Mouse (Mus musculus): Measurements from ENCODE around the gene Hao1. TPM values are rescaled to one million over a fixed set of nuclear protein-coding genes. Genes with fewer than 3 reads are reported as not detected.

The Hao1 gene
- polyA plus RNA-seq, 1 experiment: not detected

- no peaks in the 10 kb centered on the region for H3K36me3 ChIP-seq (ENCODE audit: control insufficient read depth, insufficient read depth, low read length)
- no peaks in the 10 kb centered on the region for H3K27me3 ChIP-seq (ENCODE audit: control insufficient read depth, insufficient read depth, low read length)
- no peak overlapping the region for H3K27ac ChIP-seq (ENCODE audit: insufficient read depth, low read depth, low read length)
- no peak for TF ChIP-seq POLR2A (IDR thresholded peaks at IDR 0.05; ENCODE audit: low read depth, low read length)
- no peak for TF ChIP-seq CTCF (IDR thresholded peaks at IDR 0.05; ENCODE audit: extremely low read depth, insufficient read length, insufficient replicate concordance, low read depth, low read length)
- 22% methylated on average over 2 of the region's 2 CpGs for WGBS
- H3K4me1 ChIP-seq (ENCODE audit: control insufficient read depth, insufficient read depth, insufficient read length, low read length): no peaks in the 10 kb centered on the region
- H3K4me3 ChIP-seq (ENCODE audit: low read depth, low read length): no peak overlapping the region
Measured at GRCm38 (mm10) chr2:134465132-134465531, 89.0 kb downstream of the Hao1 start.

GRCm38 (mm10) chr2:134462321-134462720 lies 91.8 kb downstream of the Hao1 start:
- TF ChIP-seq POLR2A (IDR thresholded peaks at IDR 0.05; ENCODE audit: low read depth, low read length) (no peak), CTCF (IDR thresholded peaks at IDR 0.05; ENCODE audit: extremely low read depth, insufficient read length, insufficient replicate concordance, low read depth, low read length) (no peak)
- no peaks in the 10 kb centered on the region for H3K36me3 ChIP-seq (ENCODE audit: control insufficient read depth, insufficient read depth, low read length)
- no peaks in the 10 kb centered on the region for H3K4me1 ChIP-seq (ENCODE audit: control insufficient read depth, insufficient read depth, insufficient read length, low read length)
- H3K27me3 ChIP-seq (ENCODE audit: control insufficient read depth, insufficient read depth, low read length): no peaks in the 10 kb centered on the region
- no peak overlapping the region for H3K27ac ChIP-seq (ENCODE audit: insufficient read depth, low read depth, low read length)
- 51% methylated on average over 6 of the region's 6 CpGs for WGBS
- no peak overlapping the region for H3K4me3 ChIP-seq (ENCODE audit: low read depth, low read length)

- Histone ChIP-seq H3K27ac (ENCODE audit: insufficient read depth, low read depth, low read length) (0 out of 2 replicates have a peak overlapping the region, but pooled peaks have one; percentile 6), H3K4me3 (ENCODE audit: low read depth, low read length) (no peak overlapping the region), H3K36me3 (ENCODE audit: control insufficient read depth, insufficient read depth, low read length) (no peaks in the 10 kb centered on the region), H3K27me3 (ENCODE audit: control insufficient read depth, insufficient read depth, low read length) (no peaks in the 10 kb centered on the region), H3K4me1 (ENCODE audit: control insufficient read depth, insufficient read depth, insufficient read length, low read length) (no peaks in the 10 kb centered on the region)
- TF ChIP-seq POLR2A (IDR thresholded peaks at IDR 0.05; ENCODE audit: low read depth, low read length) (no peak), CTCF (IDR thresholded peaks at IDR 0.05; ENCODE audit: extremely low read depth, insufficient read length, insufficient replicate concordance, low read depth, low read length) (no peak)
- 46% methylated on average over 5 of the region's 5 CpGs for WGBS
Measured at GRCm38 (mm10) chr2:134460831-134461230, 93.3 kb downstream of the Hao1 start.

- no peaks in the 10 kb centered on the region for H3K27me3 ChIP-seq (ENCODE audit: control insufficient read depth, insufficient read depth, low read length)
- H3K36me3 ChIP-seq (ENCODE audit: control insufficient read depth, insufficient read depth, low read length): no peaks in the 10 kb centered on the region
- 37% methylated on average over 7 of the region's 7 CpGs for WGBS
- TF ChIP-seq CTCF (IDR thresholded peaks at IDR 0.05; ENCODE audit: extremely low read depth, insufficient read length, insufficient replicate concordance, low read depth, low read length) (no peak), POLR2A (IDR thresholded peaks at IDR 0.05; ENCODE audit: low read depth, low read length) (no peak)
- H3K4me3 ChIP-seq (ENCODE audit: low read depth, low read length): no peak overlapping the region
- no peak overlapping the region for H3K27ac ChIP-seq (ENCODE audit: insufficient read depth, low read depth, low read length)
- no peaks in the 10 kb centered on the region for H3K4me1 ChIP-seq (ENCODE audit: control insufficient read depth, insufficient read depth, insufficient read length, low read length)
Measured at GRCm38 (mm10) chr2:134456065-134456505, 98.1 kb downstream of the Hao1 start.

- H3K4me1 ChIP-seq (ENCODE audit: control insufficient read depth, insufficient read depth, insufficient read length, low read length): no peaks in the 10 kb centered on the region
- WGBS: 61% methylated on average over 1 of the region's 1 CpGs
- no peaks in the 10 kb centered on the region for H3K27me3 ChIP-seq (ENCODE audit: control insufficient read depth, insufficient read depth, low read length)
- TF ChIP-seq POLR2A (IDR thresholded peaks at IDR 0.05; ENCODE audit: low read depth, low read length): no peak
- TF ChIP-seq CTCF (IDR thresholded peaks at IDR 0.05; ENCODE audit: extremely low read depth, insufficient read length, insufficient replicate concordance, low read depth, low read length): no peak
- H3K36me3 ChIP-seq (ENCODE audit: control insufficient read depth, insufficient read depth, low read length): no peaks in the 10 kb centered on the region
- no peak overlapping the region for H3K27ac ChIP-seq (ENCODE audit: insufficient read depth, low read depth, low read length)
- no peak overlapping the region for H3K4me3 ChIP-seq (ENCODE audit: low read depth, low read length)
Measured at GRCm38 (mm10) chr2:134452748-134453147, 101.4 kb downstream of the Hao1 start.

GRCm38 (mm10) chr2:134450976-134451375 lies 103.2 kb downstream of the Hao1 start:
- 53% methylated on average over 1 of the region's 1 CpGs for WGBS
- Histone ChIP-seq H3K4me1 (ENCODE audit: control insufficient read depth, insufficient read depth, insufficient read length, low read length) (no peaks in the 10 kb centered on the region), H3K36me3 (ENCODE audit: control insufficient read depth, insufficient read depth, low read length) (no peaks in the 10 kb centered on the region), H3K27me3 (ENCODE audit: control insufficient read depth, insufficient read depth, low read length) (no peaks in the 10 kb centered on the region), H3K27ac (ENCODE audit: insufficient read depth, low read depth, low read length) (no peak overlapping the region), H3K4me3 (ENCODE audit: low read depth, low read length) (no peak overlapping the region)
- TF ChIP-seq POLR2A (IDR thresholded peaks at IDR 0.05; ENCODE audit: low read depth, low read length): no peak
- no peak for TF ChIP-seq CTCF (IDR thresholded peaks at IDR 0.05; ENCODE audit: extremely low read depth, insufficient read length, insufficient replicate concordance, low read depth, low read length)

Other genes with a start within 250 kb of the Hao1 start
- 1.4 and 2.8 TPM in 2 replicates for gene Tmx4, start 89.8 kb upstream of the Hao1 start, polyA plus RNA-seq (2012; rRNA removed)
- gene Plcb1, start 231.7 kb upstream of the Hao1 start, polyA plus RNA-seq (2012; rRNA removed): 0.98 and 2.1 TPM in 2 replicates